Mouse (Mus musculus): Measurements from ENCODE around the gene Timm23. TPM values are rescaled to one million over a fixed set of nuclear protein-coding genes. Genes with fewer than 3 reads are reported as not detected.

Timm23 gene
- polyA plus RNA-seq, 1 experiment from 2014 or later: 234 TPM

DNA sequence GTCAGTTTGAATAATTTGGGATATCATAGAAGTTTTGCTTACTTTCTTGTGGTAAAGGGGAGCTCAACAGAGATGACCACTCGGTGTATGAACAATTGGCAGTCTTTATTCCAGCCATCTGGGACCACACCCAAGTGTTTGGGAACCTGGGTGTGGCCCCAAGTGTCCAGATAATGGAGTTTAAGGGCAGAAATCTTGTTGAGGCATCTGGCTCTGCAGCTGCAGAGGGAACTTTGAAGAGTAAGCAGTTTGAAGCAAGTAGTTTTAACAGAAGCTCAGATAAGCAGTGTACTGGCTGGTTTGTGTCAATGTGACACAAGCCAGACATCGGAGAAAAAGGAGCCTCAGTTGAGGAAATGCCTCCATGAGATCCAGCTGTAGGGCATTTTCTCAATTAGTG lies 67.4 kb downstream of the Timm23 start:
- TF ChIP-seq EP300 (optimal IDR thresholded peaks at IDR 0.05) (no peak), CTCF (IDR thresholded peaks at IDR 0.05; ENCODE audit: low read depth) (no peak)
- Histone ChIP-seq H3K9ac (ENCODE audit: low read length) (no peak overlapping the region), H3K4me1 (replicated peaks; ENCODE audit: control insufficient read depth, insufficient read depth) (no peaks in the 10 kb centered on the region), H3K36me3 (ENCODE audit: control insufficient read depth, insufficient read depth, low read length) (no peaks in the 10 kb centered on the region), H3K4me3 (ENCODE audit: low read depth, low read length) (no peak overlapping the region), H3K9me3 (ENCODE audit: control insufficient read depth, low read length) (no peaks in the 10 kb centered on the region), H3K4me2 (replicated peaks; ENCODE audit: low read depth) (no peak overlapping the region), H3K27ac (replicated peaks) (no peak overlapping the region), H3K27me3 (ENCODE audit: control insufficient read depth, insufficient read depth, low read length) (no peaks in the 10 kb centered on the region)
- no peak for ATAC-seq (ENCODE audit: low FRiP score, low TSS enrichment)
- no peak for DNase-seq (ENCODE audit: low spot score)
- WGBS: 15% methylated on average over 2 of the region's 2 CpGs

- Histone ChIP-seq H3K36me3 (ENCODE audit: control insufficient read depth, insufficient read depth, low read length) (no peaks in the 10 kb centered on the region), H3K4me1 (replicated peaks; ENCODE audit: control insufficient read depth, insufficient read depth) (no peaks in the 10 kb centered on the region), H3K4me3 (ENCODE audit: low read depth, low read length) (no peak overlapping the region), H3K9me3 (ENCODE audit: control insufficient read depth, low read length) (no peaks in the 10 kb centered on the region), H3K4me2 (replicated peaks; ENCODE audit: low read depth) (no peak overlapping the region), H3K27me3 (ENCODE audit: control insufficient read depth, insufficient read depth, low read length) (no peaks in the 10 kb centered on the region), H3K27ac (replicated peaks) (no peak overlapping the region), H3K9ac (ENCODE audit: low read length) (no peak overlapping the region)
- TF ChIP-seq CTCF (IDR thresholded peaks at IDR 0.05; ENCODE audit: low read depth) (no peak), EP300 (optimal IDR thresholded peaks at IDR 0.05) (no peak)
- ATAC-seq (ENCODE audit: low FRiP score, low TSS enrichment) (no peak), DNase-seq (ENCODE audit: low spot score) (no peak)
- WGBS: 31% methylated on average over 4 of the region's 4 CpGs
Observed at GRCm38 (mm10) chr14:32131836-32132235, 69.9 kb downstream of the Timm23 start.

Other genes starting within 250 kb of the Timm23 start
- 0.56 and 0.71 TPM in 2 replicates for gene Galnt15, start 172.9 kb downstream of the Timm23 start, polyA plus RNA-seq (2015; fragmentation: Nextera tagmentation; extraction: Ambion mirVana)
- gene Oxnad1, start 116.5 kb downstream of the Timm23 start, polyA plus RNA-seq (2015; fragmentation: Nextera tagmentation; extraction: Ambion mirVana): 17.7 and 19.3 TPM in 2 replicates
- gene Dph3, start 116.2 kb downstream of the Timm23 start, polyA plus RNA-seq (2015; fragmentation: Nextera tagmentation; extraction: Ambion mirVana): 91.4 and 93.3 TPM in 2 replicates
- not detected in 2 replicates for gene Msmb, start 59.9 kb downstream of the Timm23 start, polyA plus RNA-seq (2015; fragmentation: Nextera tagmentation; extraction: Ambion mirVana)
- 97.2 and 100 TPM in 2 replicates for gene Ncoa4, start 42.0 kb downstream of the Timm23 start, polyA plus RNA-seq (2015; fragmentation: Nextera tagmentation; extraction: Ambion mirVana)
- gene Parg, start 51 bp upstream of the Timm23 start, polyA plus RNA-seq (2015; fragmentation: Nextera tagmentation; extraction: Ambion mirVana): 15.2 and 17.5 TPM in 2 replicates
- gene Ogdhl, start 120.1 kb upstream of the Timm23 start, polyA plus RNA-seq (2015; fragmentation: Nextera tagmentation; extraction: Ambion mirVana): 1.6 and 2.0 TPM in 2 replicates
- not detected in 2 replicates for gene 1700024G13Rik, start 186.5 kb upstream of the Timm23 start, polyA plus RNA-seq (2015; fragmentation: Nextera tagmentation; extraction: Ambion mirVana)